Mouse (Mus musculus) CH12F3 (cell line): Measurements from ENCODE around the gene Rps6kb1.

ENCODE experiments used
- in situ Hi-C: fragments of 300-500 bp; cut with MboI; formaldehyde crosslinking; loops from 2 replicates; pipeline ENCODE4 v1.14.3; 2020; ENCODE audit warnings: low sequenced_read_pairs

Gene Rps6kb1

GRCm38 (mm10) chr11:86544639-86545299, at the start of gene Rps6kb1, which contains the start of gene Tubd1:
Gene Rps6kb1 (minus strand): TSS chr11:86544805.
Gene Tubd1 (plus strand): TSS chr11:86544991.
- in situ Hi-C loops = no loop called here

GRCm38 (mm10) chr11:86593443-86593842, 48.8 kb upstream of the Rps6kb1 start:
- in situ Hi-C loops = no loop called here

GRCm38 (mm10) chr11:86592993-86593392, 48.4 kb upstream of the Rps6kb1 start:
- in situ Hi-C loops = no loop called here

GRCm38 (mm10) chr11:86591931-86592616, 47.5 kb upstream of the Rps6kb1 start:
- in situ Hi-C loops = no loop called here

GRCm38 (mm10) chr11:86591301-86591845, 46.8 kb upstream of the Rps6kb1 start:
- in situ Hi-C loops = no loop called here

- in situ Hi-C loops = no loop called here
Observed at GRCm38 (mm10) chr11:86590579-86590978, 46.0 kb upstream of the Rps6kb1 start.

GRCm38 (mm10) chr11:86590066-86590465, 45.5 kb upstream of the Rps6kb1 start:
- in situ Hi-C loops = no loop called here

- in situ Hi-C loops = no loop called here
Observed at GRCm38 (mm10) chr11:86588583-86589298, 44.1 kb upstream of the Rps6kb1 start.

- in situ Hi-C loops = no loop called here
Observed at GRCm38 (mm10) chr11:86587830-86588229, 43.2 kb upstream of the Rps6kb1 start.

- in situ Hi-C loops = no loop called here
Observed at GRCm38 (mm10) chr11:86586868-86587792, 42.5 kb upstream of the Rps6kb1 start.

GRCm38 (mm10) chr11:86586177-86586867, 41.7 kb upstream of the Rps6kb1 start:
- in situ Hi-C loops = no loop called here

- in situ Hi-C loops = no loop called here
Observed at GRCm38 (mm10) chr11:86585598-86585984, 41.0 kb upstream of the Rps6kb1 start.

GRCm38 (mm10) chr11:86584898-86585597, 40.4 kb upstream of the Rps6kb1 start:
- in situ Hi-C loops = loop anchor here (5.0 kb wide), 1 partner anchor 52 kb away; no protein-coding TSS in a partner anchor

- in situ Hi-C loops = loop anchor here (5.0 kb wide), 1 partner anchor 53 kb away; no protein-coding TSS in a partner anchor
Observed at GRCm38 (mm10) chr11:86583990-86584897, 39.6 kb upstream of the Rps6kb1 start.

GRCm38 (mm10) chr11:86583313-86583825, 38.8 kb upstream of the Rps6kb1 start:
- in situ Hi-C loops = loop anchor here (5.0 kb wide), 1 partner anchor 54 kb away; no protein-coding TSS in a partner anchor

- in situ Hi-C loops = loop anchor here (5.0 kb wide), 1 partner anchor 55 kb away; no protein-coding TSS in a partner anchor
Observed at GRCm38 (mm10) chr11:86582543-86583260, 38.1 kb upstream of the Rps6kb1 start.
